Mouse (Mus musculus) B cell, adult 2 months (primary cell): ENCODE data around the gene Dnah14.

ENCODE experiments used
- DNase-seq, 2 experiments: peaks; one replicate each; pipeline ENCODE4 v3.0.0; 2022

The Dnah14 gene

DNA sequence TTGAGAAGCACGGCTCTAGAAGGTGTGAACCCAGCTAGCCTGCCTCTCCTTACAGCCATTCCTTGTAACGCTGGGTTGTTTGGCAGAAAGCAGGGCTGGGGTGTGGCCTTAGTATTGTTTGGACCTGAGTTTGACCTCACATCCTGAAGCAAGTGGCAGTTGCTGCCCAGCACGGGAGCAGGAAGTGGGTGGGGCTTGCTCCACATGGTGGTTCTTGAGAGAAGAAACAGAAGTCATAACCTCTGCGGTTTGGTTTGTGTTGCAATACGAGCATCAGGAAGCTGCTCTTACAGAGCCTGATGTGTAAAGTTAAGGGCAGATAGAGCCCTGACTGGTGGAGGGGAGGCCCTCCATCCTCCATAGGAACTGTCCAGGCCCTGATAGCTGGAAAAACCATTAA, 284.3 kb downstream of the Dnah14 start:
- peak; percentile 88 to 91 for DNase-seq

DNA sequence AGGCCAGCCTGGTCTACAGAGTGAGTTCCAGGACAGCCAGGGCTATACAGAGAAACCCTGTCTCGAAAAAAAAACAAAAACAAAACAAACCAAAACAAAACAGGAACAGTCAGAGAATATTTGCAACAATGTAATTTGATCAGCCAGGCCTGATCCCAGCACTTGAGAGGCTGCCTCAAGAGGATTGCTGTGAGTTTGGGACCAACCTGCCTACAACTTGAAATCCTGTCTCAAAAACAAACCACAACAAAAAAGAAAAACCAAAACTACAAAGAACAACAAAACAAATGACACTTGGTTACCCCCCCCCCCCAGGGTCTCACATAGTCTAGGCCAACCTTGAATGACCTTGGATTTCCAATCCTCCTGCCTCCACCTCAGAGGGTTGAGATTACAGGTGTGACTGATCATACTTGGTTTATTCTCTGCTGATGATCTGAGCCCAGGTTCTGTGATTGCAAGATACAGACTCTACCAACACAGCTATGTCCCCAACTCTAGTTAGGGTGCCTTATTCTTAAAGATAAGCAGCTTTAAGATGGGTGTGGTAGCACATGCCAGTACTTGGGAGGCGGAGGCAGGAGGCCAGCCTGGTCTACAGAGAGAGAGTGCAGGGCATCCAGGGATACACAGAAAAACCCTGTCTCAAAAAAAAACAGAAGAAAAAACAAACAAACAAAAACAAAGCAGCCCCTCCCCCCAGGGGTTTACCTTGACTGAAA, 285.0 kb downstream of the Dnah14 start:
- no peak for DNase-seq

DNA sequence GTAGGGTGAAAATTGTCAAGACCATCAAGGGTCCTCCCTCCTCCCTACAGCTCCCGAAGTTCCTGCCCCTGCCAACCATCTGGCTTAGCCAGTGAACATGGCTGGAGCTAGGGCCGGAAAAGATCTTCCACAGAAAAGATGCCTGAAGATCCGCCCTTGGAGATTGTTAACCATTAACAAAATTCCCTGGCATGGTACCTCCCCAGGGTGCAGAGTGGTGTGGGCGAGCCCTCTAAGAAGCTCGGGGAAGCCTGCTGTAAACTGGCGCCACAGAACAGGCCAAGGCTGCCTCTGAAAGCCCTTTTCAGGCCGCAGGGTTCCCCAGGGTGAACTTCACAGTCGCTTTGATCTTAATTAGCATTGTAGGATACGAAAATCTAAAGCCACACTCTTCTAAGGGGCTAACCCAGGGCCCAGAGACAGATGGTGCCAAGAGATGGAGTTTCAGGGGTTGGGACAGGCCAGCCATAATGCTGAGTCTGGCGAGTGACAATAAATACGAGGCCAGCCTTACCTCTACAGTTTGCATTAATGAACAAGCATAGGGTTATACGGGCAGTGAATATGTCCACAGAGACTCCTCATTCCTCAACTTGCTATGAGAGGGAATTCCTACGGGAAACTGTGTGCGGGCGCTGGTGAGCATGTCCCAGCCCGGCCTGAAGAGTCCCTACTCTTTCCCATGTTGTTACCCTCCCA, 286.5 kb downstream of the Dnah14 start:
- DNase-seq: no peak

DNA sequence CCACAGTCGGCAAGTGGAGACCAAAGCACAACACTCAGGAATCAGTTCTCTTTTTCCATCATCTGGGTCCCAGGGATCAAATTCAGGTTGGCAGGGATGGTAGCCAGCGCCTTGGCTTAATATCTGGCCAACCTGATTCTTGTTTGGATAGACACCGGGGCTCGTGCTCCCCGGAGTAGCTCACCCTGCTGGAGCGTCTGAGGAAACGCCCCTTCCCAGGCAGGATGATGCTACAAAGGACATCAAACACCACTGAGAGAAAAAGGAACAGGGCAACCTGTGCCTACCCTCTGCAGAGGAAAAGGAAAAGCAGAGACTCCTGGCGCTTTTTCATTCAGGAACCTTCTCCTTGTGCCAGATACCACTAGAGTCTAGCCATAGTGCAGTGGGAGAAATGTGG, 287.1 kb downstream of the Dnah14 start:
- no peak for DNase-seq
